Mouse (Mus musculus): Measurements from ENCODE around the gene Gm1043.
A peak's percentile ranks its signal among the peaks of the same experiment; 100 is the strongest.

Gene Gm1043

GRCm38 (mm10) chr5:37066703-37067568, 18.2 kb upstream of the Gm1043 start:
- DNase-seq (ENCODE audit: low read depth, low spot score): no peak

DNA sequence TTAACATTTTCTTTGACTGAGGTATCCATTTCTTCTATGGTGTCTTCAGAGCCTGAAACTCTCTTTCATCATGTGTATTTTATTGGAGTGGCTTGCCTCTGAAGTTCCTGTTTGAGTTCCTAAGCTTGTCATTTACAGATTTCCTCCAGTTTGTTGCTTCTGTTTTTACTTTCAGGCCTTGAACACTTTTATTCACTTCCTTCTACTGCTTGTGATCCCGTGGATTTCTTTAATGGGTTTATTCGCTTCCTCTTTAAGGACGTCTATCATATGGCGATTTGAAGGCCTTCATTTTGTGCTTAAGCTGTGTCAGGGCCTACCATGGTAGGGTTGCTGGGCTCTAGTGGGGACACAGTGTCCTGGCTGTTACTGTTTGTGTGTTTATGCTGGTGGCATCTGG, 11.5 kb upstream of the Gm1043 start:
- DNase-seq (ENCODE audit: low read depth, low spot score): no peak

- DNase-seq (ENCODE audit: low read depth, low spot score): peak; percentile 78
Measured at GRCm38 (mm10) chr5:37076692-37077329, 8.4 kb upstream of the Gm1043 start.

DNA sequence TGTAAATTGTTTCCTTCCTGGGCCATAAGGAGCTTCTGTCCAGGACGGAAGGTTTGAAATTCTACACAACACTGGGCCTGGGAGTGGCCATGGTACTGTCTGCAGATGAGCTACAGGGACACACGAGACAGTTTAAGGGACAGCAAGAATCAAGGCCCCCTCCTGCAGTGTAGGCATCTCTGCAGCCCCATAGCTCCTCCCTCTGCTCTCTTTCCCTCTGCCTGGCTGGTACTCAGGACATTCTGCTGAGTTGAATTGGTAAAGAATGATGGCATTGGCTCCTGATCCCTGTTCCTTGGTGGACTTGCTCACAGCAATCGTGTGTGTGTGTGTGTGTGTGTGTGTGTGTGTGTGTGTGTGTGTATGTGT, 7.9 kb upstream of the Gm1043 start:
- DNase-seq (ENCODE audit: low read depth, low spot score): no peak

DNA sequence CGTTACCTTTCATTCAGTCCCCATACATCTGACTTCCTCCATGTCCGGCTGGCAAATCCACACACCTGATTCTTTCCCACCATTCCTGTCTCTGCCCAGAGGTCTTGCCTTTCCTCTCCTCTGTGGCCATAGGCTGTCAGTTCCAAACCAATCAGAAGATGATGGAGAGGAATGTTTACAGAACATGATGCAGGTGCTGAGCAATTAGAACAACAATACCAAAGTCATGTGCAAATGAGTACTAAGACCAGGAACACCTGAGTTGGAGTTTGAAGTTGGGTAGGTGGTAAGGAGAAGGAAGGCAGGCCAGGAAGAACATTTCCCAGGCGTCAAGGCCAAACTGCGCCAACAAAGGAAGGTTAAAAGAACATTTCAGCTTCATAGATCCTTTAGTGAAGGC, 5.7 kb upstream of the Gm1043 start:
- DNase-seq (ENCODE audit: low read depth, low spot score): no peak

GRCm38 (mm10) chr5:37080601-37081000, 4.6 kb upstream of the Gm1043 start:
- DNase-seq (ENCODE audit: low read depth, low spot score): no peak

DNA sequence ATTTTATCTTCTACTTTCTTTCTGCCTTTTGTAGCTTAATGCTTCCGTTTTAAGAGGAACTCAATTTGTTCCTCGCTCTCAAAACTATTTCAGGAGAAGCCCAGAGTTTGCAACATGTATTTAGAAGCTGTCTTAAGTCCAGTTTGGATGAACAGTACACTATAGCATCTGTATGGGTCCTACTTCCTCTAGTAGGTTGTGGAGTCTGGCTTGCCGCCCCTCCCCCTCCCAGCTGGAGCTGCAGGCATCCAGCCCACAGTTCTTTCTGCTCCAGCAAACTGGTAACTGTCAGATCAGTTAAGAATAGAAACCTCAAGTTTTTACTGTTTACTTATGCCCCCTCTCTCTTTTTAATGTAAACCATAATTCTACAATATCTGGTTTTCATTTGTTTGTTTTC, 2.8 kb upstream of the Gm1043 start:
- DNase-seq (ENCODE audit: low read depth, low spot score): peak; percentile 64

- no peak for DNase-seq (ENCODE audit: low read depth, low spot score)
Measured at GRCm38 (mm10) chr5:37083209-37083770, 1.9 kb upstream of the Gm1043 start.

DNA sequence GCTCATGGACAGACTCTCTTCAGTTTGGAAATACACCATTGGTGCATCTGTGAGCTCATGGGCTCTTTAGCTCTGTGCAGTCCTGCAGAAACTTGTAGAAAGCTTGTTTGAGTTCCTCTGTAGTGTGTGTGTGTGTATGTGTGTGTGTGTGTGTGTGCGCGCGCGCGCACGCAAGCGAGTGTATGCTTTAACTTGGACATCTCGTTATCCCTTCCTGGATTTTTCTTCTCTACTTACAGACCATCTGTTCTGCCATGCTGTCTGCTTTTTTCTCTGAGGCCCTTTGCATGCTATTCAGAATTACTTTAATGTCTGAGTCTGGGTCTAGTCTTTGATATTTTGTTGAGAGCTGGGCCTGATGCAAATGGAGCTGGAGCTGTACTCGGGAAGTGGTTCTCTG, 1.3 kb upstream of the Gm1043 start:
- DNase-seq (ENCODE audit: low read depth, low spot score): peak; percentile 62

DNA sequence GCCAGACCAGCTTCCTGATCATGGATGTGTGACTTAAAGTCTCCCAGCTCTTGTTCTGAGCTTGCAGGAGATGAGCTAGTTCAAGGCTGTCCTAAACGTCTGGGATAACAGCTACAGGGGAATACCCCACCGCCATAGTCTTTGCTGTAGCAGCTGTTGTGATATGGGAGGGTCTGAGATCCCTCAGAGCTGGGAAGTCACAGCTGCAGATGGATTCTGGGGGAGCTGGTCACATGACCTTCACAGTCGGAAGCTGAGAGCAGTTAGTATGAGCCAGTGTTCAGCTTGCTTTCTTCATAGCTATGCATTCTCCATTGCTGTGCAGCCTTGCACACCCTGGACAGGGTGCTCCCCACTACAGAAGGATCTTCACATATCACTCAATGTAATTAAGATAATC, 748 bp downstream of the Gm1043 start:
- DNase-seq (ENCODE audit: low read depth, low spot score): no peak

DNA sequence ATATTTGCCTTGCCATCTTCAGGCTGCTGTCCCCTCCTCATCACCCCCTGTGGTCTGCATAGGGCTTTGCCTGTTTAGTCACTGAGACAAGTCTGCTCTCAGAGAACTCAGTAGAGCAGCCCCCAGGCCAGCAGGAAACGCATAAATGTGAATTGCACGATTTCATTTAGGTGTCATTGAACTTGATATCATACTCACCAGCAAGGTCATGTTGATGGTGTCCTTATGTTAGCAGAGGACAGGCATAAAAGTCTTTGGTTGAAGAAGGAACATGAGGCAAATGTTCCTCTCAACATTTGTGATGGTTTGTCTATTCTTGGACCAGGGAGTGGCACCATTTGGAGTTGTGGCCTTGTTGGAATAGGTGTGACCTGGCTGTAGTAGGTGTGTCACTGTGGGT, 2.6 kb downstream of the Gm1043 start:
- DNase-seq (ENCODE audit: low read depth, low spot score): no peak

DNA sequence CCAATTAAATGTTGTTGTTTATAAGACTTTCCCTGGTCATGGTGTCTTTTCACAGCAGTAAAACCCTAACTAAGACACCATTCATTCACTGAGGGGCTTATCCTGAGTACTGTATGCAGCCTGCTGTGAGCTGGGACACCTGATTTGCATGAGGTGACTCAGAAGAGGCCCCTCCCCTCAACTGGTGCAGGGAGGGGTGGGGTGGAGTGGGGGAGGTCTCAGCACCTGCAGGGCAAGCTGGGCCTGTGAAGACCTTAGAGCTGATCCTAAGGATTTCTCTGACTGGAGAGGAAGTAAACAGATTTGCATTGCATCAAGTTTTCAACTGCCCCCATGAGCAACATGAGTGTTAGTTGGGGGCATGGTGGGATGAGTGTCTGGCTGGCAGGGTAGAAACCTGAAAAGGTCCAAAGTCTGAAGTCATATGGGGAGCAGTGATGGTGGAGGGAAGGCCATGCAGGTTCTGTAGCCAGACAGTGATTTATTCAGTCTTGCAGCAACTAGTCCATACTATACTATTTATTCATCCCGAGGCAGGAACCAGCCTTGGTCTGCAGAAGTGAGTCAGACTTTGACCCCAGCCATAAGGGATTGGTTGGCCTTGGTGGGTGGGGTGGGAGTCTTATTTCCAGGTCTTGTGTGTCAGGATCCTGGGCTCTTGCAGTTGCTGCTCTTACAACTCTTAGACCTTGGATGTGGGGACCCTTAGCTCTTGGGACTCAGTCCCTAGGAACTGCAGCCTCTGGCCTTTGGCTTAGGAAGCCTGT, 3.4 kb downstream of the Gm1043 start:
- no peak for DNase-seq (ENCODE audit: low read depth, low spot score)

DNA sequence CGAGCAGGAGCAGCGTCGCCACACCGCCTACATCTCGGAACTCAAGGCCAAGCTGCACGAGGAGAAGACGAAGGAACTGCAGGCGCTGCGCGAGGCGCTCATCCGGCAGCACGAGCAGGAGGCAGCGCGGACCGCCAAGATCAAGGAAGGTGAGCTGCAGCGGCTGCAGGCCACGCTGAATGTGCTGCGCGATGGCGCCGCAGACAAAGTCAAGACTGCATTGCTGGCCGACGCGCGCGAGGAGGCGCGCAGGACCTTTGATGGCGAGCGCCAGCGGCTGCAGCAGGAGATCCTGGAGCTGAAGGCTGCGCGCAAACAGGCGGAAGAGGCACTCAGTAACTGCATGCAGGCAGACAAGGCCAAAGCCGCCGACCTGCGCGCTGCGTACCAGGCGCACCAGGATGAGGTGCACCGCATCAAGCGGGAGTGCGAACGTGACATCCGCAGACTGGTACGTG, 6.0 kb downstream of the Gm1043 start:
- DNase-seq (ENCODE audit: low read depth, low spot score): no peak

- no peak for DNase-seq (ENCODE audit: low read depth, low spot score)
Measured at GRCm38 (mm10) chr5:37094941-37095340, 9.8 kb downstream of the Gm1043 start.

GRCm38 (mm10) chr5:37097591-37097990, 12.4 kb downstream of the Gm1043 start:
- DNase-seq (ENCODE audit: low read depth, low spot score): no peak

DNA sequence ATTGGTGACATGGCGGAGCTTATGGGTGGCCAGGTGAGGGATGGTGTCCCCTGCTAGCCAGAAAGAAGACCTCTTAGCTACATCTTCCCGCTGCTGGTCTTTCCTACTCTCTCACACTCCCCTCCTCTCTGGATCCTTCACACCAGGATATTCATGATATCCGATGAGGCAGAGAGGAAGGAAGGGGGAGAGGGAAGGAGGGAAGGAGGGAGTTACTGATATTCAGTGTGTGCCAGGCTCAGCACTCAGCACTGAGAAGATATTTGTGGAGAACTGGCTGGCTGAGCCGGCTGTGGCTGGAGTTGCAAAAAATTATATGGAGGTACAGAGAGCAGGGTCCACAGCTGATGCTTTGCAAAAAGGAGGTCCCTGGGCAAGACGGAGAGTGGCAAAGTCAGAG, 15.6 kb downstream of the Gm1043 start:
- DNase-seq (ENCODE audit: low read depth, low spot score): no peak

GRCm38 (mm10) chr5:37101631-37102030, 16.5 kb downstream of the Gm1043 start:
- DNase-seq (ENCODE audit: low read depth, low spot score): peak; percentile 55

GRCm38 (mm10) chr5:37102056-37102455, 16.9 kb downstream of the Gm1043 start:
- no peak for DNase-seq (ENCODE audit: low read depth, low spot score)

DNA sequence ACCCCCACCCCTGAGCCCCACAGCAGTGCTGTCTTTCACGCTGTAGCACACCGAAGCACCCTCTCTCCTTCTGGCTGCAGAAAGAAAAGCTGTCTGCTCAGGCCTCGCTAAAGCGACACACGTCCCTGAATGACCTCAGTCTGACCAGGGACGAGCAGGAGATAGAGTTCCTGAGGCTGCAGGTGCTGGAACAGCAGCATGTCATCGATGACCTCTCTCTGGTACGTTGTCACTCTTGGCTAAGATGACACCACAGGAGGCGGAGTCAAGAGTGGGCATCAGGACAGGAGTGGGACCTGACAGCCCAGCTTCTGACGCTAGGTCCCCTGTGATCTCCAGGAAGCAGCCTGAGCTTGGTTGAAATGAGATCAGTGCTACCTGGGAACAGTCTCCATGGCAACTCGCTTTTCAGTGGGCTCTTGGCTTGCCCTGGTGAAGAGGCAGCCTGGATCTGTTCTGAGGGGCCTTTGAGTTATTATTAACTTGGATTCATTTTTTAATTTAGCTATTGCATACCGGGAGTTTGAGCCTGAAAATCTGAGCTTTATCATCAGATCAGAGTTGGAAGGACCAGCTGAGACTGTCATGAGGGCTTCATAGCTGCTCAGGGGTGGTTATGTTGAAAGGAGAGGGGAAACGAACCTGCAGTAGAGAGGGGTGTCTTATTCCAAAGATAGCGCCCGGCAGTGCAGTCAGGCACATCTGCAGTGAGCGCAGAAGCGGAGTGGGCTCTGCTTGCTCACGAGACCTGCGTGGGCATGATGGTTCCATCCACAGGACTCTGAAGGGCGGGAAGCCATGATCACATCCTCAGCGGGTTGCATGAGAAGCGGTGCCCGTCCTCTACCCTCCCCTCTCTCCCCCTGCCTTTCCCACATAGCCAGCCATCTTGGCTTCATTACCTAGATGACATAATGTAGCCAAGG, 20.6 kb downstream of the Gm1043 start:
- peak; percentile 79 for DNase-seq (ENCODE audit: low read depth, low spot score)

GRCm38 (mm10) chr5:37107111-37107510, 21.9 kb downstream of the Gm1043 start:
- DNase-seq (ENCODE audit: low read depth, low spot score): no peak

- DNase-seq (ENCODE audit: low read depth, low spot score): no peak
Measured at GRCm38 (mm10) chr5:37107611-37108010, 22.4 kb downstream of the Gm1043 start.

Data from telencephalon, adult 2 months (tissue).